Mouse (Mus musculus): ENCODE measurements around the gene Chka.

Chka gene

GRCm38 (mm10) chr19:3851502-3851962, at the start of gene Chka:
Chka (plus strand) TSS chr19:3851773.
- in situ Hi-C loops (cut with MseI, MboI): no loop called here

- in situ Hi-C loops (cut with MseI, MboI): no loop called here
These were observed 46.0 kb upstream of the Chka start for GRCm38 (mm10) chr19:3805526-3805925.

- in situ Hi-C loops (cut with MseI, MboI): no loop called here
These were observed 40.9 kb upstream of the Chka start for GRCm38 (mm10) chr19:3810536-3811233.

DNA sequence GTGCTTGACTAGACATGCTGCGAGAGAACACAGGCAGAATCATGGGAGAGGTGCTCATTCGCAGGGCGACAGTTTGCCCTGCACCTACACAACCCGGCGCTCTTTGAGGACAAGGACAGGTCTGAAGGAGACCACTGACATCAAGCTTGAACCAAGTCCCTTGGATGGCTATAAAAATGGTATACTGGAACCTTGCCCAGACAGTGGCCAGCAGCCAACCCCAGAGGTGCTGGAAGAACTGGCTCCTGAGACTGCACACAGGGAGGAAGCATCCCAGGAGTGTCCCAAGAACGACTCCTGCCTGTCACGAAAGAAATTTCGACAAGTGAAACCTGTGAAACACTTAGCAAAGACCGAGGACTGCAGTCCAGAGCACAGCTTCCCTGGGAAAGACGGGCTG, 37.1 kb upstream of the Chka start:
- in situ Hi-C loops (cut with MseI, MboI): no loop called here

DNA sequence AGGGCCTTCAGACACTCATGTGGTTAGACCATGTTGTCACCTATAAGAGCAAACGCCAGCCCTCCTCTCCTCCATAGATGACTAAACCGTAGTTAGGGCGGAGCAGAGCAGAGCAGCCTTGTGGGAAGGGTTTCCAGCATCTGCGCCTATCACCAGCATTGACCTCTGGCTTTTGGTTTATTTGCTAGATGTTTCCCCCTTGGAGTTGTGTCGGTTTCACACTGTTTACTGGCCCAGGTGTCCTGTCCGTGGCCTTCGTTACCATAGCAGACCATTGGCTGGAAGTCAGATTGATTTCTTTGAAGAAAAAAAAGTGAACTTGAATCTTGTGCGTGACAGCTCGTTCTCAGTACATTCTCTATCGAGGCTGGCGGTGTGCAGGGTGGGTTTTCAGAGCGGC, 35.7 kb upstream of the Chka start:
- in situ Hi-C loops (cut with MseI, MboI): no loop called here

DNA sequence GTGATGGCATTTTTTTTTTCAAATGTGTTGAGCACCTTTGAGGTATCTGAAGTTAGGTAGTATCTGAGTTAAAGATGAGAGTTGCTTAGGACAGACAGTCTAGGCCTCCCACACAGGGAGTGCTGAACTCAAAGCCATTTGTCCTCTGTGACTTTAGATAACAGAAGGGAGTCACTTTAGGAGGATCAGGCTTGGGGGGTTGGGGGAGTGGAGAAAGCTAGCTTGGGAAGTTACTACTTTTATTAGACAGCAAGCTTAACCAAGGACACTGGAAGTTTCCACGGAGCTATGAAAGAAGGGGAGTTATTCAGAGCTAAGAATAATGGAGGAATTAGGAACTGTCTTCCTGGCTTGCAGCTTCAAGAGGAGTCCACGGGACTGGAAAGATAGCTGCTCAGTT, 32.5 kb upstream of the Chka start:
- in situ Hi-C loops (cut with MseI, MboI): no loop called here

DNA sequence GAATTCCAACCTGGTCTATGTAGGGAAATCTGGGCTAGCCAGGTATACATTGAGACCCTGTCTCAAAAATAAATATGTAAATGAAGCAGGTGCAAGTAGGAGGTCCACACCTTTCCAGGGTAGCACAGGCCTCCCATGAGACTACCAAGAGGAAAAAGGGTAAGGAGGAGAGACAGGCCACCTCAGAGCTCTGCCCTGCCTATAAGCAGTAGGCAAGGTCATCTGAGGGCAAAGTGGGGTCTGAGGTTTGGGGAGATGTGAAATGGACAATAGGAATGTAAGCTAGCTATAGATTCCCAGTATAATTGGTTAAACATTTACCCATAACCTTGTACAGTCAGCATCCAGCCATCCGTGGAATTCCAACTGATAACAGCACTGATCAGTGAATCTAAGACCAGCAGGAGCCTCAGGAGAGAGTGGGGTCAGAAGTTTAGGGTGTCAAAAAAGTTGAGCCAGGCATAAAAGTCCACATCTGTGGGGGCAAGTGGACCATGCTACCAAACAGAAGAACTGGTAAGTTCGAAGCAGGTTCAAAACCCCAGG, 31.6 kb upstream of the Chka start:
- in situ Hi-C loops (cut with MseI, MboI): no loop called here

GRCm38 (mm10) chr19:3825044-3825443, 26.5 kb upstream of the Chka start:
- in situ Hi-C loops (cut with MseI, MboI): no loop called here

- in situ Hi-C loops (cut with MseI, MboI): no loop called here
These were observed 21.7 kb upstream of the Chka start for GRCm38 (mm10) chr19:3829863-3830262.

- in situ Hi-C loops (cut with MseI, MboI): no loop called here
These were observed 19.9 kb upstream of the Chka start for GRCm38 (mm10) chr19:3831716-3832115.

DNA sequence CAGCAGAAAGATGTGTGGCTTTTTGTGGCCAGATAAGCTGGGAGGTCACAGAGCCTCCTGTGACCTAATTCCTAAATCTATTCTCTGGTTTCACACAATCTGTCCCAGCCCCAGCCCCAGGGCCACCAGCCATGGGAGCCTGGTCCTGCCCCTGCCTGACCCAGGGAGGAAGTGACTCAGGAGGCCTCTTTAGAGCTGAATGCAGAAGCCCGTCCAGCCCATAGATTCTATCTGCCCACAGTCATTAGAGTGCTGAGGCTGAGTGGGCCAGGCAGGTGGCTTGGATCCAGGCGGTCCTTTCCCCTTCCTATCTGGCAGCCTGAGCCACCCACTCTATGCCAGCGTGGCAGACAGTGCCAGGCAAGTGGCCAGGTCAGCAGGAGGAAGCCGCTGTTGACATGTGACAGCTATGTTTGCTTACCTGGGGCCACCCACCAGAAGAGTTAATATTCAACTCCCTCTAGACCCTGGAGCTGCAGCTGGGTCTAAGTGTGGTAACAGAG, 18.7 kb upstream of the Chka start:
- in situ Hi-C loops (cut with MseI, MboI): no loop called here

- in situ Hi-C loops (cut with MseI, MboI): no loop called here
These were observed 17.3 kb upstream of the Chka start for GRCm38 (mm10) chr19:3834301-3834700.

- in situ Hi-C loops (cut with MseI, MboI): no loop called here
These were observed 14.8 kb upstream of the Chka start for GRCm38 (mm10) chr19:3836791-3837190.

GRCm38 (mm10) chr19:3838931-3839330, 12.6 kb upstream of the Chka start:
- in situ Hi-C loops (cut with MseI, MboI): no loop called here

DNA sequence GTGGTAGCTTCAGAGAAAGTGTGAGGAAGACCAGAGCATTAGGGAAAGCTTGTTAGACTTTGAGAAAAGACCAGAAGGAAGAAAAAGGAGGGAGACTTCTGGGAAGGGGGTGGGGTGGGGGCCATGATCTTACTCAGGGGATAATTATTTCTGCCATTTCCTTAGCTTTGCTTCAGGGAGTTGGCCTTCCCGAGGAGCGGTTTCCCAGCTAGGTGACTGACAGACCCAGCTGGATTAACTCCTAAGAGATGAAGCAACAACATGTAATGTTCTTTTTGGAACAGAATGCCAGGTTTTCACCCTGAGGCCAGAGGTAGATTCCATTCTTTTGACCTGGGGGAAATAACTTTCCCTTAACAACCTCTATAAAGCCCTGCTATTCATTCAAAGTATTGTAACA, 11.9 kb upstream of the Chka start:
- in situ Hi-C loops (cut with MseI, MboI): no loop called here

DNA sequence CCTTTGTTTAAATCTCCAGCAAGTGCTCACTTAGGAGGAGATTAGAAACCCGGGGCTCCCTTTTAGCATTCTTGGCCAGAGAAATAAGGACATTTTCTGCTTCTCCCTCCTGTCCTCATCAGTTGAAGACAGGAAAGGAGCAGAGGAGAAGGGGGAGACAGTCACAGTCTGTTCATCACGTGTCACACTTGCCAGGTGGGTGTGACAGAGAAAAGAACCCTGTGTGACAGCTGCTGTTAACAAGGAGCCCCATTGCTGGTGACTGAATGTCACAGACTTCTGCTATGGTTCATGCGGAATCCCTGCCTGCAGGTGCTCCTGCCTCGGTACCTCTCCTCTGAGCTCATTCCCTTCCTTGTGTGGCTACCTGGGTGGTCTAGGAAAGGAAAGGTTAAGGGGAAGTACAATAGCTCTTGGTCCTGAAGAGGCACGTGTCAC, 11.3 kb upstream of the Chka start:
- in situ Hi-C loops (cut with MseI, MboI): no loop called here

DNA sequence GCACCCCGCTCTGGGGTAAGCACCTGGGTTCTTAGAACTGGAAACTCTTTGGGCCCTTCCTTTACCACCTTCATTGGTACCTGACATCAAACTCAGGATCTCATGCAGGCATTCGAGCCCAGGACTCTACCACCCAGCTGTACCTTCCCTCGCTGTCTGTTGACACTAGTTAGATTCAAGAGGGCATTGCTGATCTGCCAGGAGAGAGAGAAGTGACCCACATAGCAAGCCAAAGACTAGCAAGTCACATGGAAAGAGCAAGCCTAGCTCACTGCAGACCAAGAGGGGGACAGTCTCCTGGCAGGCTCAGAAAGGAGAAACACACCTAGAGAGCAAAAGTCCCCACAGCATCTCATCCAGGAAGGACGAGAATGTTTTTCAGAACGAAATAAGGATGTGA, 10.9 kb upstream of the Chka start:
- in situ Hi-C loops (cut with MseI, MboI): no loop called here

DNA sequence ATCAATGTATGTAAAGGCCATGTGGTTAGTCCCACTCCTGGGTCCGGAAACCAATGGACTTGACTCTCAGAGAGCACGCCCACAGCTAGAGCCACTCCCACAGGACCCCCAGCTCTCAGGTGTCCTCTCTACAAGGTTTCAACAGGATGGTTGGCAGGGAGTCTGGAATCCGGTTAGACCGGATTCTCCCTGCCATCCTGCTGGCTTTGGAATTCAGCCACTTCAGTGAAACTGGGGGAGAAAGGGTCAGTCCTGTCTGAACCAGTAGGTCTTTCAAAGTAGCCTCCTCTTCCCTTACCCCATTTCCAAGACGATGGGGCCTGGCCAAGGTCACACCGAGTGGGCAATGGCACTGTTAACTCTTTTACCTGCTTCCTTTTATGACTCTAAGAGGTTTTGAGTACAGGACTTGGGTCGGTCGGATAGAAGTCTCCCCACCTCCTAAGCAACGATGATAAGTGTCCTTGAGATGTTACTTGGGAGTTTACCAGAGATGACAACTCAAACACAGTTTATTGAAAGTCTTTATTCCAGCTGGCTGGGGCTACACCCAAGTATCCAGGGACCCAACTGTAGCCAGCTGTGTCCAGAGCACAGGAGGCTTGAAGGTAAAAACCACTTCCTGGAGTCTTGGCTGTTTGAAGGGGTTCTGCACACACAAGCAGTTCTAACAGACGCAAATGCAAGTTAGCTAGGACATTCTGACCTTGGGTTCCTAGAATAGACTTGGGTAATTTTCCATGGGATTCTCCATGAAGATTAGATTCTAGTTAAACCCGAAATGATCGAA, 9.0 kb upstream of the Chka start:
- in situ Hi-C loops (cut with MseI, MboI): no loop called here

GRCm38 (mm10) chr19:3843629-3844028, 7.9 kb upstream of the Chka start:
- in situ Hi-C loops (cut with MseI, MboI): no loop called here

GRCm38 (mm10) chr19:3844836-3845235, 6.7 kb upstream of the Chka start:
- in situ Hi-C loops (cut with MseI, MboI): no loop called here

- in situ Hi-C loops (cut with MseI, MboI): no loop called here
These were observed 6.2 kb upstream of the Chka start for GRCm38 (mm10) chr19:3845339-3845738.

DNA sequence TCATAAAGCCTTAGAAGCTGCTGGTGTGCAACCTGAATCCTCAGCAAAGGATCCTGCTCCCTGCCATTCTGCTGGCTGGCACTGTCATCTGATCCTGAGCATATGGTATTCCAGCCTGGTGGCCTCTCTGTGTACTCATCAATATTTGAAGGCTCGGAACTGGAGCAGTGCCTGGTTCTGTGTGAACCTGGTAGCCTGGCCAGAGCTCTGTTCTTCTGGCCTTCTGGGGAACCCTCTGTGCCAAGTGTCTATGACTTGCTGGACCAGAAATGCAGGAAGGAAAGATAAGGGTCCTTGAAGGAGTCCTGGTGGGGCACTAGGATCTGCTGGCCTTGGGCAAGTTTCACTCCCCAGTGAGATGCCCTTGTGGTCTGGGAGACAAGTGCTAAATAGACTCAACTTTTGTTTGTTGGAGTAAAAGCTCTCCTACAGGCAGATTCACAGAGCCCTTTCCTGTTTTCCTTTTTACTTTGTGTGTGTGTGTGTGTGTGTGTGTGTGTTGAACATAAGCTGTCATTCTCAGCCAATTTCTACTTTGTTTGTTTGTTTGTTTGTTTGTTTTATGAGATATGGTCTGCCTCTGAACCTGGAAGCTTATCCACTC, 5.7 kb upstream of the Chka start:
- in situ Hi-C loops (cut with MseI, MboI): no loop called here
